ENCODE assay signal across 26 mouse cellular contexts in genomic region chr5:25627086-25627485, GRCm38 (mm10).
"Had no signal": no experiment of that assay in that cellular context is flagged by ENCODE, and none has a peak within 500 bp of the region (broad histone marks: within the 10 kb centered on the region; RNA-seq: fewer than 3 reads in every experiment).

No protein-coding gene starts in this region.

- H3K4me1 ChIP-seq: heart, embryonic 10.5 days; heart, embryonic 12.5 days; hindbrain, embryonic 12.5 days; hindbrain, embryonic 15.5 days; limb, embryonic 10.5 days; limb, embryonic 12.5 days; liver, embryonic 13.5 days; liver, embryonic 15.5 days had no signal

- H3K27me3 ChIP-seq: heart, embryonic 12.5 days; hindbrain, embryonic 12.5 days; hindbrain, embryonic 15.5 days; limb, embryonic 12.5 days; liver, embryonic 13.5 days; liver, embryonic 15.5 days had no signal

- H3K9me3 ChIP-seq: heart, embryonic 10.5 days; hindbrain, embryonic 12.5 days; hindbrain, embryonic 15.5 days; limb, embryonic 10.5 days; limb, embryonic 12.5 days; liver, embryonic 13.5 days; liver, embryonic 15.5 days had no signal

- DNase-seq: gastrocnemius, adult 2 months; gastrocnemius, postnatal 10 days; gastrocnemius, postnatal 25 days; heart, adult 18-20 months; heart, postnatal 10 days; heart, postnatal 4 days; kidney, adult 18-20 months; kidney, adult 8-10 months; kidney, postnatal 14 days; kidney, postnatal 36 days; liver; liver, embryonic 13.5 days had no signal

- H3K36me3 ChIP-seq: heart, embryonic 10.5 days; heart, embryonic 12.5 days; hindbrain, embryonic 10.5 days; hindbrain, embryonic 12.5 days; hindbrain, embryonic 15.5 days; limb, embryonic 10.5 days; limb, embryonic 12.5 days; liver, embryonic 13.5 days; liver, embryonic 15.5 days had no signal

- H3K4me3 ChIP-seq: gastrocnemius, adult 2 months; heart, embryonic 10.5 days; heart, embryonic 12.5 days; hindbrain, embryonic 10.5 days; hindbrain, embryonic 12.5 days; hindbrain, embryonic 15.5 days; layer of hippocampus, adult 2 months; left cerebral cortex, adult 2 months; limb, embryonic 10.5 days; limb, embryonic 12.5 days; liver, embryonic 13.5 days; liver, embryonic 15.5 days had no signal

- H3K9ac ChIP-seq: heart, embryonic 12.5 days; hindbrain, embryonic 12.5 days; hindbrain, embryonic 15.5 days; limb, embryonic 12.5 days; liver, embryonic 13.5 days; liver, embryonic 15.5 days had no signal

- H3K27ac ChIP-seq: gastrocnemius, adult 2 months; heart, embryonic 10.5 days; hindbrain, embryonic 10.5 days; hindbrain, embryonic 12.5 days; hindbrain, embryonic 15.5 days; kidney, postnatal 0 days; layer of hippocampus, adult 2 months; left cerebral cortex, adult 2 months; limb, embryonic 12.5 days; liver, embryonic 13.5 days; liver, embryonic 15.5 days had no signal

- H3K4me2 ChIP-seq: heart, embryonic 12.5 days; hindbrain, embryonic 12.5 days; hindbrain, embryonic 15.5 days; limb, embryonic 12.5 days; liver, embryonic 11.5 days; liver, embryonic 13.5 days; liver, embryonic 15.5 days had no signal

- ATAC-seq: inflammation-experienced regulatory T-cells, adult 6 months; intestine, postnatal 0 days had no signal
